Mouse (Mus musculus): ENCODE data around the gene Pdlim5. TPM values are rescaled to one million over a fixed set of nuclear protein-coding genes. Genes with fewer than 3 reads are reported as not detected.
"Not testable (repeated sequence)": the region's sequence is repeated elsewhere in the genome, so short reads cannot be mapped to it uniquely, and the experiment has no call there.

The Pdlim5 gene
- total RNA-seq, 2 experiments from 2014 or later, result 55.8 to 79.6 TPM

DNA sequence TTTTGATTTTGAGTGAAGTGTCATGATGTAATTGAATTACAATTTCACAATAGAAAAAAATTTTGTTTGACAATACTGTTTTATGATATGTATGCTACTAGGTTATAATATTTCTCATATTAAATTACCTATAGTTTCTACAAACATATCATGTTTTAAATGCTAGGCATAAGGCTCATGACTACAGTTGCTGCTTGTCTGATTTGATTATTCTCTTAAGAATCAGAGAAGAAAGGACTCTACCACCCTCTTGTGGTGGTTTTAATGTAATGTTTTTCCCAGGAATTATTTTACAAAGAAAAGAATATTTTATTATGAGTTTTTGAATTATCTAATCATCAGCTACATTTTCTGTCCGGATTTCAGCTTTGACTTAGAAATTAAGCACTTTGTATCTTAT, 120.5 kb downstream of the Pdlim5 start:
- DNase-seq, result no peak

DNA sequence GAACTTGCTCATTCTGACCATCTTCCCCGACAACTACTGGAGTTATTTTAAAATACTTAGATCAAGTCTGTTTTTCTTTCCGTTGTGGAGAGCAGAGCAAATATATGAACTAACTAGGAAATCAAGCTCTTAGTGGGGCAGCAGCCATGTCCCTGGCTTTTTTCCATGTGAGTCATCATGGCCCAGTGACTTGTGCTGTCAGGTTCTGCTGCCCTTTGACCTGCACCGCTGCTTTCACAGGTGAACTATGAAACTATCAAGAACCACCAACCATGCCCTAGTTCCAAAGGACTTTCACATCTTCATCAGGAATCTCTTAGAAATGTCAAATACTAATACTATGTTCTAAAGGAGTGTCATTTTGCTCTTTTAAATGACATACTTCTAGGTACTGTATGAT, 121.0 kb downstream of the Pdlim5 start:
- DNase-seq, result no peak

GRCm38 (mm10) chr3:142273265-142273664, 122.2 kb downstream of the Pdlim5 start:
- no peak for DNase-seq

DNA sequence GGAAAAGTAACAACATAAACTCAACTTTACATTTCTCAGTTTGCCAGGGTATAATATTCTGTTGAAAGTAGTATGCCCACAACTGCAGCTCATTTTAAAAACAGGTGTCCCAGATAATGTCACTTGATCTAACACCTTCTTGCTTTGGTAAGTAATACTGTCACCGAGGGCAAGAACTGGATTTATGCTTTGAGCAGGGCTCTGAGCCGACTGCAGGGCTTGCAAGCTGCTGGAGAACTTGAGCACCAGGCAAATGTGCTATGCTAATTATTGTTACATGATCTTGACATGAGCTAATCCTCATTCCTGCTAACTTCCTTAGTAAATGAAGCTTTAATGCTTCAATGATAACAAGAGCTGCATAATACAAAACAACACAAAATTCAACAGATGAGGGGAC, 139.1 kb downstream of the Pdlim5 start:
- DNase-seq, result no peak

GRCm38 (mm10) chr3:142252086-142252485, 143.4 kb downstream of the Pdlim5 start:
- no peak for DNase-seq

DNA sequence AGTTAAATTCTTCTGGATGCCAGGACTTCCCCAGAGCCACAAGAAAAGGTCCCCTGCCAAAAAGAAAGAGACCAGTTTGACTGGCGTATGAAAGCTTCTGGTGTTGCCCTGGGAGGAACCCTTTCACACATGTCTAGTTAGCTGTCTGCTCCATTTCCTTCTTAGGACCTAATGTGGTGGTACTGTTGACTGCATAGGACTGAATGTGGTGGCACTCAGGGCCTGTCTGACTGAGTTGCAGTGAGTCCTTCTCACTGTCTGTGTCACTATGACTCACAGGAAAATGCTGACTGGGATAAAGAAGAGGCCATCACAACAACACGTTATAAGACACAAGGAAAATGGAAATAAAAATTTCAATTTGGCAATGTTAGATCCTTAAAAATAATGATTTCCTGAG, 146.0 kb downstream of the Pdlim5 start:
- no peak for DNase-seq

- DNase-seq, result no peak
Measured at GRCm38 (mm10) chr3:142243263-142243662, 152.2 kb downstream of the Pdlim5 start.

DNA sequence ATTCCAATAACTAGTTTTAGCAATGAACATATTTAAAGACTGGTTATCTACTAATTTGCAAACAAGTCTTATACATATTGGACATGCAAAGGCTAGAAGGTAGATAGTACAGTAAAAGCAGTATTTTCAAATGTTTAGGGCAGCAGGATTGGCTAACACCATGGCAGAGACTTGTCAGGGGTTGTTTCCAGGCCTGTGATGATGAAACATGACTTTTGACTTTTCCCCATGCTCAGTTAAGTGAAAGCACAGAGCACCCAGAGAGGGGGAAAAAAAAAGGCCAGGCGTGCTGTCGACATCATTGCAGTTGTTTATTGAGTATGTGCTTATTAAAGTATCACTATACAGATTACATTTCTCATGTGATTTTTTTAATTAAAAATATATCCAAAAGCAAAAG, 156.2 kb downstream of the Pdlim5 start:
- no peak for DNase-seq

GRCm38 (mm10) chr3:142238260-142239046, 157.0 kb downstream of the Pdlim5 start:
- no peak for DNase-seq

DNA sequence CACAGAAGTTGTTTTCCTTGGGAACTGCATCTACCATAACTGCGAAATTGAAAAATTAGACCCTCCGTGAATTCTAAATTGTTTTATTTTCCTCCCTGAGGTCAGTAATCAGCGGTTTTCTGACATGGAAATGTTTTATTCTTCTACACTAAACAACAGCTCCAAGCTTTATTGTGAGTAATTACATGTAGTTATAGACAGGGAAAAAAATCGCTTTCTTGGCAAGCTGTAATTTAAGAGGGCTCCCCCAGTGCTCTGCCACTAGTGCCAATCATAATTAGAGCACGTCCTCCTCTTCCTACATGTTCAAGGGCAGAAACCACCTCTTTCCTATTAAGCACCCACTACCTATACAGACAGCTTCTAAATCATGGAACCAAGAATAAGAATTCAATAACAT, 157.9 kb downstream of the Pdlim5 start:
- no peak for DNase-seq

GRCm38 (mm10) chr3:142233606-142234465, 161.7 kb downstream of the Pdlim5 start:
- DNase-seq, result no peak

DNA sequence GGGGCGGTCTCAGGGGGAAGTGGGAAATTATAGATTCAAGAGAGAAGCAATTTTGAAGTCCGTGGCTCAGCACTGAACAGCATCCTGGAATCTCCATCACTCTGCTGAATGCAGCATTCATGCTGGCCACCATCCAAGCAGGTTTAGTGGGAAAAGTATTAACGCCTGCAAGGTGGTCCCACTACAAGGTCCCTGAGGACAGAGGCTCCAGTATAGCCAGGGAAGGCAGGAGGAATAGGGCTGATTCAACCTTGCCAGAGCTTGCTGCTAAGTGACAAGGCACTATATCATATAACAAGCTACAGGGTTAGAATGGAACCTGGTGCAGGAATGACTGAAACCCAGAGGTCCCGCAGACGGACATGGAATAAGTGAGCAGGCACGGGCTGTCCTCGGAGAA, 166.8 kb downstream of the Pdlim5 start:
- DNase-seq, result no peak

DNA sequence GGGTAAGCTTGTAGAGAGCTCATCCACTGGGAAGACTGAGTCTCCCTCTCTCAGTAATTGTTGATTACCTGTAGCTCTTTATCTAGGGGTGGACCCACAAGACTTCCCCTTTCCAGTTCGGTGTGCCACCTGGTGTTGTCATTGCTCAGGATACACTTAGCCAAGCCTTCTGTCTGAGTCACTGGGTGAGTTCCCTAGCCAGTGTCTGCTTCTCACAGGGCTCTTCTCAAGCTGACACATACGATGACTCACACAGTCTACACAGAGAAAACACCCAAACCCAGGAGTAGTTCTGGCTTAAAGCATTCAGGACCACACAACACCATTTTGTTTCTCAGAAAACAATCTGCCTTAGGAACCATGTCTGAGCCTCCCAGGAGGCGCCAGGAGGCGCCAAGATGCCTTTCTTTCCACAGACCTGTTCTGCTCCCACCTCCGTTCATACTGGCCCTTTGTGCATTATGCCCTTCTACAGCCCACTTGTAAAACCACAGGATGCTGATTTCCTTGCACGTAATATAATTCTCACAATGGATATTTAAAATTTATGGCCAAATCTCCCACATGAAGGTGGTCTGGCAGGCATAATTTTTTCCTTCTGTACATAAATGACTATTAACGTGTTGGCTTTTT, 172.9 kb downstream of the Pdlim5 start:
- no peak for DNase-seq

GRCm38 (mm10) chr3:142219910-142220309, 175.6 kb downstream of the Pdlim5 start:
- DNase-seq, result no peak

GRCm38 (mm10) chr3:142212821-142213220, 182.7 kb downstream of the Pdlim5 start:
- DNase-seq, result no peak

GRCm38 (mm10) chr3:142212186-142212585, 183.3 kb downstream of the Pdlim5 start:
- no peak for DNase-seq

DNA sequence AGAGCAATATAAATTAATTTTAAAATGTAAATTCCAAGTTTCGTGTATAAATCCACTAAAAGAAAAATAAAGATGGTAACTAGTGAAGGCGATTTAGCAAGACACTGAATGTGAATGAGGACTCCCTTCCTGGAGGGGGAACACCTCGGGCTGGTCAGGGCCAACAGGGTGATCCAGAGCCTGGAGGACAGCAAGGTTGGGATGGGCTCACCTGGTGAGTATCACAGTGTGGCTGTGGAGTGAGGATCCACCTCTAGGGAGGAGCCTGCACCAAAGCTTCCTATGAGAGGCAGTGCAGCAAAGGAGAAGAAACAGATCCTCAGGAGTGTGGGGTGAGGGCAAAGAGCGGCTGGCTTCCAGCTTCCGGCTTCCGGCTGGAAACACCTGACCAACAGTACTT, 185.5 kb downstream of the Pdlim5 start:
- no peak for DNase-seq

GRCm38 (mm10) chr3:142209057-142209456, 186.4 kb downstream of the Pdlim5 start:
- no peak for DNase-seq

DNA sequence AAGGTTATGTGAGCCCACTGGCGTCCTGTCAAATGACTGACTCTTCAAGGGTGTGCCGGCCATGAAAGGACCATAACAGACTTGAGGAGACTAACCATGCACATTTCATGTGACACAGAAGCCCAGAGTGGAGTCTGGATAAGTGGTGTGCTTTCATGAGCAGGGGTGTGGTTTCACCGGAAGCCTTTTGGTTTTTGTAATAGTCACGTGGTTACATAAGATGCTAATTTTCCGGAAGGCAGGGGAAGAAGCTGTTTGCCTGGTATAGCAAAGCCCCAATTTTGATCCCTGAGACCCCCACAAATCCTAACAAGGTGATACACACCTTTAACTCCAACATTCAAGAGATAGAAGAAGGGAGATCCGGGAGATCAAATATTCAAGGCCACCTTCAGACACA, 188.0 kb downstream of the Pdlim5 start:
- DNase-seq, result no peak

GRCm38 (mm10) chr3:142206316-142206715, 189.2 kb downstream of the Pdlim5 start:
- DNase-seq, result no peak

GRCm38 (mm10) chr3:142196142-142196541, 199.4 kb downstream of the Pdlim5 start:
- DNase-seq, result no peak

DNA sequence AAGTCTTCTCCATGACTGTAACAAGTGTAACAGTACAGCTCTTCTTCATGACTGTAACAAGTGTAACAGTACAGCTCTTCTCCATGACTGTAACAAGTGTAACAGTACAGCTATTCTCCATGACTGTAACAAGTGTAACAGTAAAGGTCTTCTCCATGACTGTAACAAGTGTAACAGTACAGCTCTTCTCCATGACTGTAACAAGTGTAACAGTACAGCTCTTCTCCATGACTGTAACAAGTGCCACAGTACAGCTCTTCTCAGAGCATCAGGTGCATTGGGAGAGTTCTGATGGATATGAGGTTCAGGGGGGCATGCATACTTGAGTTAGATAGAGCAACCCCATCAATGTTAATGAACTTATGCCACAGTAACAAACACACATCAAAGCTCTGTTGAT, 203.9 kb downstream of the Pdlim5 start:
- not testable (repeated sequence) for DNase-seq

Data from adrenal gland, postnatal 10 days (tissue).